Mouse (Mus musculus) spleen, postnatal 4 days (tissue): ENCODE data around the gene Nphp3.

ENCODE experiments used
- DNase-seq, 2 experiments: peaks; one replicate each; pipeline ENCODE4 v3.0.0; 2022; ENCODE audit warnings: low spot score in 2 of 2

Nphp3 gene

GRCm38 (mm10) chr9:104064571-104064970 is 62.2 kb downstream of the Nphp3 start:
- no peak for DNase-seq

DNA sequence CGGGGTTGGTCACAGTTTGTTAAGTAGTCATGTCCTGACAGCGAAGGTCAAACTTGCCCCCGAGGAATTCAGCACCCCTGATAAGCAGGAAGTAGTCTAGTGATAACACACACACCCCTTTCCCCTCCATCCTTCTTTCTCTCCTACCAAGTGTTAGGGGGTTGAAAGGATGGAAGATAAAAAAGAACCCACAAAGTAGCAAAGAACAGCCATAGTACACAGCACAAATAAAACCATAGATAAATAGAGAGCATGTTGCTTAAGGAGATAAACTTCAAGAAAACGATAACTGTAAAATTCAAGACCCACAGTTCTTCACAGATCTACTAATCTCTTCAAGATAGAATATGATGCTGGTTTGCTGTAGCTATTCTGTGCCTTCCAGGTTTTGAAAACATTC is 67.9 kb downstream of the Nphp3 start:
- no peak for DNase-seq

DNA sequence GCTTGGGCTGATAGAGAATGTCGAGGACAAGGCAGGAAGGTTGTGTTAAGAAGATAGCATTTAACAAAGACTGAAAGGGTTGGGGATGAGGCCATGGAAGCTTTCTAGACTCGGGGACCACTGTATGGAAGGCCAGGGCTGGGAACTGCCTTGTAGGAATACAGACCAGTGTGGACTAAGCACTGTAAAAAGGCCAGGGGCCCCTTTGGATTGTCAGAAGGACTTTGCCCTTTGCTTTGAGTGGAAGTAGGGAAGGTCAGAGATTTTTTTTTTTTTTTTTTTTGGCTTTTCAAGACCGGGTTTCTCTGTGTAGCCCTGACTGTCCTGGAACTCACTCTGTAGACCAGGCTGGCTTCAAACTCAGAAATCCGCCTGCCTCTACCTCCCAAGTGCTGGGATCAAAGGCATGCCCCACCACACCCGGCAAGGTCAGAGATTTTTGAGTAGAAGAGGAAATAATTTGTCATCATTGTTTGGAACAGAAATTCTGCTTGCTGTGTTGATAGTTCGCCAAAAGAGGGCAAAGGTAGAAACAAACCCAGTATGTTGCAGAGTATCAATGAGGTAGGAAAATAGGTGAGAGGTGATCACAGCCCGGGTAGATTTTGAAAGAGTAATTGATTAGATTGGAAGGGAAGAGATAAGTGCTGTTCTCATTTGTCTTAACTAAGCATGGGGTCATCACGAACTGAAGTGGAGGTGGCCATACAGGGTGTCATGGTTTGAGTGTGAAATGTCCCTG is 68.7 kb downstream of the Nphp3 start:
- DNase-seq, result no peak

- DNase-seq, result no peak
These were observed 73.5 kb downstream of the Nphp3 start for GRCm38 (mm10) chr9:104075808-104076207.

- DNase-seq, result no peak
These were observed 76.4 kb downstream of the Nphp3 start for GRCm38 (mm10) chr9:104078780-104079179.

- DNase-seq, result peak; percentile 60 to 78
These were observed 77.0 kb downstream of the Nphp3 start for GRCm38 (mm10) chr9:104079379-104079778.

DNA sequence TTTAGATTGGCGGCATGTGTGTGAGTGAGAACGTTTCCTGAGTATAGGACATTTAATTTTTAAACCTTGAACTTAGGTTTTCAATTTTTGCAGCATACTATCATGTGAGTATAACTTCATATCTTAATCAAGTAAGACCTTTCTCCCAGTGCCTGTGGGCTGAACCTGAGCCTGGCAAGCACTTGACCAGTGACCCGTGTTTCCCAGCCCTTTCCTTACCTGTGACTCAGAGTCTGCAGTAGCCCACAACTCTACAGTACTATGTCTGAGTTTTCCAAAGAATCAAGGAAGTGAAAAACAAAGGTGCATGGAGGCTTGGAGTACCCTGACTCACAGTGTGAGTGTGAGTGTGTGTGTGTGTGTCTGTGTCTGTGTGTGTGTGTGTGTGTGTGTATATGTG is 77.7 kb downstream of the Nphp3 start:
- DNase-seq, result no peak

- DNase-seq, result peak in 1 of 2 experiments; percentile 27
These were observed 83.5 kb downstream of the Nphp3 start for GRCm38 (mm10) chr9:104085730-104086429.

GRCm38 (mm10) chr9:104088555-104088954 is 86.2 kb downstream of the Nphp3 start:
- DNase-seq, result peak in 1 of 2 experiments; percentile 43

DNA sequence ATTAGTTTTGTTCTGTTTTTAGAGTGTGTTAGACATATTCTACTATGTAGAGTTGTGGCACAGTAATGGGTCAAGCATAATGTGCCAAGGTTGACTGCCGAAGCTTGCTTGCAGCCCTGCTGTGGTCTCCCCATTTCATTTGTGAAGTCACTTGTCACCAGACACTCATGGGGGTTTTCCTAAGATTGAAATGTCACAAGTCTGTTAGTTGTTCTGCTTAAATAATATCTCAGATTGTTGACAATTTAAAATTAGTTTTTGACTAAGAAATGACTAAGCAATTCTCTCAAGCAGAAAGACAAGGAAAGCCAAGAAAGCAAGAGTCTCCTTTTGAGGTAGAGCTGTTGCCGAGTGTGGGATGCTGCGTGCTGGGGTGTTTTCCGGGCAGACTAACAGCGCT is 90.6 kb downstream of the Nphp3 start:
- DNase-seq, result no peak
